8 mouse cellular contexts compared by ENCODE assay signal in genomic region chr15:100494647-100495046, GRCm38 (mm10). TPM values are rescaled to one million over a fixed set of nuclear protein-coding genes. Genes with fewer than 3 reads are reported as not detected.
DNase-seq lines count a peak whose midpoint lies in the region; ATAC-seq lines count a peak whose summit lies in the region.

No protein-coding gene starts in this region.

- no peaks in the 10 kb centered on the region for H3K36me3 ChIP-seq in lung, embryonic 15.5 days
- peaks cover 1% of the 10 kb centered on the region; the same call in 1 of the 2 replicates for H3K36me3 ChIP-seq in forebrain, embryonic 14.5 days (ENCODE audit: control insufficient read depth, insufficient read depth, low read length)
- no peaks in the 10 kb centered on the region for H3K36me3 ChIP-seq in midbrain, embryonic 15.5 days (replicated peaks)

- peak overlapping the region; percentile 89 for H3K9ac ChIP-seq in lung, embryonic 15.5 days
- peak overlapping the region; percentile 96 for H3K9ac ChIP-seq in forebrain, embryonic 14.5 days (ENCODE audit: low read length)
- H3K9ac ChIP-seq in midbrain, embryonic 15.5 days, result peak overlapping the region; percentile 99

- ATAC-seq in lung, embryonic 15.5 days (ENCODE audit: borderline replicate concordance, extremely low read depth, low FRiP score, low TSS enrichment), result peak; percentile 84
- peak; percentile 89 for ATAC-seq in forebrain, embryonic 14.5 days
- peak; percentile 89 for ATAC-seq in midbrain, embryonic 15.5 days (replicated peaks)

- H3K9me3 ChIP-seq in lung, embryonic 15.5 days, result no peaks in the 10 kb centered on the region
- H3K9me3 ChIP-seq in forebrain, embryonic 14.5 days (replicated peaks; ENCODE audit: control insufficient read depth, low read length), result no peaks in the 10 kb centered on the region
- no peaks in the 10 kb centered on the region for H3K9me3 ChIP-seq in midbrain, embryonic 15.5 days

- WGBS in lung, embryonic 15.5 days, result 1% methylated on average over 29 of the region's 29 CpGs
- WGBS in forebrain, embryonic 14.5 days, result under 1% methylated on average over 29 of the region's 29 CpGs
- WGBS in midbrain, embryonic 15.5 days, result 3% methylated on average over 29 of the region's 29 CpGs

- intact Hi-C loops in left cerebral cortex, postnatal 4 days (cut with DNase I), result no loop called here

- peak overlapping the region; percentile 77 for H3K4me3 ChIP-seq in lung, embryonic 15.5 days
- H3K4me3 ChIP-seq in forebrain, embryonic 14.5 days (ENCODE audit: low read depth, low read length), result peak overlapping the region; percentile 82
- H3K4me3 ChIP-seq in midbrain, embryonic 15.5 days, result peak overlapping the region; percentile 97

- H3K27ac ChIP-seq in lung, embryonic 15.5 days, result peak overlapping the region; percentile 89
- peak overlapping the region; percentile 97 for H3K27ac ChIP-seq in forebrain, embryonic 14.5 days (ENCODE audit: low read depth, low read length)
- peak overlapping the region; percentile 99 for H3K27ac ChIP-seq in midbrain, embryonic 15.5 days

- H3K4me1 ChIP-seq in lung, embryonic 15.5 days, result peaks cover 46% of the 10 kb centered on the region
- H3K4me1 ChIP-seq in forebrain, embryonic 14.5 days (ENCODE audit: control insufficient read depth, insufficient read depth, low read length), result peaks cover 21% of the 10 kb centered on the region
- H3K4me1 ChIP-seq in midbrain, embryonic 15.5 days, result peaks cover 43% of the 10 kb centered on the region

- peak; percentile 61 for DNase-seq in adrenal gland, postnatal 10 days
- no peak for DNase-seq in adrenal gland, adult 8-10 months
- no peak for DNase-seq in lung, postnatal 4 days
- peak; percentile 76 for DNase-seq in forebrain, embryonic 14.5 days (ENCODE audit: low spot score)
- peak; percentile 71 for DNase-seq in left cerebral cortex, postnatal 4 days
- DNase-seq in urinary bladder, postnatal 10 days (ENCODE audit: low spot score), result no peak

- H3K4me2 ChIP-seq in lung, embryonic 15.5 days, result peak overlapping the region; percentile 87
- peak overlapping the region; percentile 53 for H3K4me2 ChIP-seq in forebrain, embryonic 14.5 days (ENCODE audit: low read length)
- H3K4me2 ChIP-seq in midbrain, embryonic 15.5 days, result peak overlapping the region; percentile 66

- H3K27me3 ChIP-seq in lung, embryonic 15.5 days, result no peaks in the 10 kb centered on the region
- no peaks in the 10 kb centered on the region for H3K27me3 ChIP-seq in forebrain, embryonic 14.5 days (replicated peaks; ENCODE audit: control insufficient read depth, insufficient read depth, low read length)
- no peaks in the 10 kb centered on the region for H3K27me3 ChIP-seq in midbrain, embryonic 15.5 days (replicated peaks)

RNA-seq across cellular contexts. Expression of gene Csrnp2, which starts 0.6 kb away (rescaled TPM):
- total RNA-seq in adrenal gland, postnatal 10 days (2021), result 1 to 10 TPM; 4.4 to 5.5 TPM
- total RNA-seq in adrenal gland, adult 8-10 months (2022), result 1 to 10 TPM; 5.7 to 8.5 (median 6.7) TPM
- 12.5 and 12.7 TPM in 2 replicates for polyA plus RNA-seq in lung, embryonic 15.5 days (2015; fragmentation: Nextera tagmentation; extraction: Ambion mirVana)
- 37.1 and 42.8 TPM in 2 replicates for polyA plus RNA-seq in forebrain, embryonic 14.5 days (2014; fragmentation: Nextera tagmentation; extraction: Ambion mirVana)
- 10 to 100 TPM; 53.1 to 54.0 TPM for total RNA-seq in left cerebral cortex, postnatal 4 days (2021)
- 53.5 and 55.7 TPM in 2 replicates for polyA plus RNA-seq in midbrain, embryonic 15.5 days (2015; fragmentation: Nextera tagmentation; extraction: Ambion mirVana)

RNA-seq across cellular contexts. Expression of gene Letmd1, which starts 25.8 kb away (rescaled TPM):
- total RNA-seq in adrenal gland, postnatal 10 days (2021), result 100 to 1,000 TPM; 298 to 353 TPM
- total RNA-seq in adrenal gland, adult 8-10 months (2022), result 100 to 1,000 TPM in 3 of 4 experiments, 10 to 100 TPM in 1; 77.8 to 122 (median 108) TPM
- 19.5 and 21.5 TPM in 2 replicates for polyA plus RNA-seq in lung, embryonic 15.5 days (2015; fragmentation: Nextera tagmentation; extraction: Ambion mirVana)
- 40.5 and 43.1 TPM in 2 replicates for polyA plus RNA-seq in forebrain, embryonic 14.5 days (2014; fragmentation: Nextera tagmentation; extraction: Ambion mirVana)
- total RNA-seq in left cerebral cortex, postnatal 4 days (2021), result 10 to 100 TPM; 65.8 to 70.5 TPM
- polyA plus RNA-seq in midbrain, embryonic 15.5 days (2015; fragmentation: Nextera tagmentation; extraction: Ambion mirVana), result 57.0 and 59.5 TPM in 2 replicates

RNA-seq across cellular contexts. Expression of gene Tfcp2, which starts 57.2 kb away (rescaled TPM):
- 10 to 100 TPM; 18.1 to 24.6 TPM for total RNA-seq in adrenal gland, postnatal 10 days (2021)
- total RNA-seq in adrenal gland, adult 8-10 months (2022), result 10 to 100 TPM; 25.6 to 38.0 (median 30.8) TPM
- polyA plus RNA-seq in lung, embryonic 15.5 days (2015; fragmentation: Nextera tagmentation; extraction: Ambion mirVana), result 24.1 and 27.3 TPM in 2 replicates
- 22.1 and 23.6 TPM in 2 replicates for polyA plus RNA-seq in forebrain, embryonic 14.5 days (2014; fragmentation: Nextera tagmentation; extraction: Ambion mirVana)
- total RNA-seq in left cerebral cortex, postnatal 4 days (2021), result 10 to 100 TPM; 33.0 to 36.5 TPM
- 40.2 and 42.8 TPM in 2 replicates for polyA plus RNA-seq in midbrain, embryonic 15.5 days (2015; fragmentation: Nextera tagmentation; extraction: Ambion mirVana)

Comparison
In these comparisons a context has a peak if more than half of its experiments do, and no peak if none do; other contexts are left out.
1. DNase-seq: peak in adrenal gland, postnatal 10 days (single experiment), forebrain, embryonic 14.5 days (single experiment) and left cerebral cortex, postnatal 4 days (single experiment); none in adrenal gland, adult 8-10 months (single experiment), lung, postnatal 4 days (0 of 2) and urinary bladder, postnatal 10 days (single experiment).
2. RNA of gene Csrnp2, which starts 0.6 kb away (total RNA-seq): 53.1 to 54.0 TPM in left cerebral cortex, postnatal 4 days; 5.7 to 8.5 TPM in adrenal gland, adult 8-10 months and 4.4 to 5.5 TPM in adrenal gland, postnatal 10 days; every median in the first group is over 4 times any median in the second.
3. Peak in every context shown above with its lines, with median percentiles within 50 percentile points of each other: ATAC-seq, H3K27ac ChIP-seq, H3K4me2 ChIP-seq, H3K4me3 ChIP-seq and H3K9ac ChIP-seq.